Mouse (Mus musculus) left cerebral cortex, adult 2 months (tissue): ENCODE measurements around the gene Ankrd65. TPM values are rescaled to one million over a fixed set of nuclear protein-coding genes. Genes with fewer than 3 reads are reported as not detected.
A peak's percentile ranks its signal among the peaks of the same experiment; 100 is the strongest.

ENCODE experiments used
- DNase-seq, 2 experiments: peaks; one replicate each; pipeline ENCODE4 v3.0.0; 2021 to 2022; ENCODE audit warnings: low spot score in 2 of 2, mixed read lengths in 1 of 2; ENCODE audit errors: extremely low spot score in 1 of 2
- H3K27ac ChIP-seq: fragments of 200-600 bp; 2 replicates; pipeline ENCODE4 v1.8.1; 2022
- H3K4me3 ChIP-seq: fragments of 200-600 bp; 2 replicates; pipeline ENCODE4 v1.8.1; 2022
- CTCF ChIP-seq: fragments of 200-600 bp; IDR thresholded peaks from 2 replicates; pipeline ENCODE4 v1.8.1; 2022; ENCODE audit warnings: antibody characterized with exemption, mild to moderate bottlenecking, moderate library complexity
- intact Hi-C: fragments of 180-260 bp; cut with DNase I; formaldehyde crosslinking; loops from one replicate; pipeline ENCODE4 v1.15.1; 2025
- total RNA-seq, 2 experiments: library from RNA; stranded (reverse); gene quantifications; 2 replicates each; pipeline ENCODE4 v1.2.3; 2021

Gene Ankrd65
- total RNA-seq, 2 experiments from 2014 or later, result 0.29 TPM; not detected in 1

DNA sequence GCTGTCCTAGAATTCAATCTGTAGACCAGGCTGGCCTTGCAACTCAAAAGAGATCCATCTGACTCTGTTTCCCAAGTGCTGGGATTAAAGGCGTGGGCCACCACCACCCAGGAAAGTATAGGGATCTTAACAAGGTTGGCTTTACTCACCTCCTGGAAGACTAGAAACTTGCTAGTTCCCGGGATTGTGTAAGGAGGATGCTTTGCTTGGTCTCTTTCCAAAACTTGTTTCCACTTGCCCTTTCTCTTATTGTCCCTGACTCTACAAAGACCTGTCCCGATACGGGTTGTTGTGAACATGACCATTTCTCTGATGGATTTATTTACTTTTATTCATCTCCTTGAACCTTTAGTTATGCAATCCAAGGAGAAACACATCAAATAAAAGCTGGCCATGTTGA, 39.6 kb downstream of the Ankrd65 start:
- TF ChIP-seq CTCF, result no peak
- no peak for DNase-seq
- intact Hi-C loops, result loop anchor here (2.0 kb wide), 2 partner anchors 17 to 113 kb away; partner anchors contain the start of genes Dvl1 and Ube2j2
- Histone ChIP-seq H3K4me3 (no peak overlapping the region), H3K27ac (no peak overlapping the region)

DNA sequence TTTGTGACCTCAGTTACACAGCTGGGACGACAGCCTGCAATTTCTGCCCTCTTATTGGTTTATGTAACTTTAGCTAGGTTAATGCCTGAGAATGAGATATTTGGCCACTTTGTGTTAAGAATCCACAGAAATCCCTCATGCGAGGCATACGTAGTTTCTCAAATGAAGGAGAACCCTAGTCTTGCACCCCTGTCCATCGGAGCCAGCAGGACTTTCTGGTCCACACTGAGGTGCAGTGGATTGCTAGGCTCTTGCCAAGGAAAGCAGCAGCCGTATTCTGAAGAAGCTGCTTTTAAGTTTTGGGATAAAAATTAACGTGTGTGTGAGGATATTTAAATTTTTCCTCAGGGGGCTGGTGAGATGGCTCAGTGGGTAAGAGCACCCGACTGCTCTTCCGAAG, 40.4 kb downstream of the Ankrd65 start:
- intact Hi-C loops, result loop anchor here (2.0 kb wide), 2 partner anchors 16 to 112 kb away; partner anchors contain the start of genes Dvl1 and Ube2j2
- H3K27ac ChIP-seq, result no peak overlapping the region
- peak overlapping the region; percentile 65 for H3K4me3 ChIP-seq

GRCm38 (mm10) chr4:155831205-155831766, 41.0 kb downstream of the Ankrd65 start, which contains the start of gene Aurkaip1:
Gene Aurkaip1, plus strand, starts transcription at chr4:155831272.
- peak; percentile 95 to 96 for DNase-seq
- intact Hi-C loops, result loop anchor here (1.0 to 2.0 kb wide), 3 partner anchors 16 to 112 kb away; partner anchors contain the start of genes Dvl1 and Ube2j2
- peak; percentile 76 for TF ChIP-seq CTCF
- peak within 1 kb of the TSS; percentile 91 for H3K27ac ChIP-seq
- peak within 1 kb of the TSS; percentile 65 for H3K4me3 ChIP-seq

More for the DNA sequence above, 40.4 kb downstream of the Ankrd65 start:
- no peak for DNase-seq
- TF ChIP-seq CTCF, result no peak

DNA sequence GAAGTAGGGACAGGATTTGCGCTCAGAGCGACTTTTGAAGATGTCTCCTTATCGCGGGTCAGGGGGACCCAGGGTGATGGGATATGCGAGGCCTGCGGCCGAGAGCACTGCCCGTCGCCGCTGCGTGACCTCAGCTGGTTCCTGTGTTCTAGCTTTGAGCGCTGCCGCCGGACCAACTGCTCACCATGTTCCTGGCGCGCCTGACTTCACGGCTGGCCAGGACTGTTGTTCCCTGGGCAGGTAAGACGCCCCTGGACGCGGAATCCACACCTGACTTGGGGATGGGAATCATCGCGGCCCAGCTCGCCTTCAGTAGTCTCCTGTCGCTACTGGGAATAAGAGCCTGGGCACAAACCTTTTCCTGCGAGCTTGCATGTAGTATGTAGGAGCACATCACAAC, 41.6 kb downstream of the Ankrd65 start:
- H3K4me3 ChIP-seq, result peak overlapping the region; percentile 65
- peak overlapping the region; percentile 91 for H3K27ac ChIP-seq
- no peak for TF ChIP-seq CTCF
- intact Hi-C loops, result loop anchor here (1.0 to 2.0 kb wide), 3 partner anchors 15 to 111 kb away; partner anchors contain the start of genes Dvl1 and Ube2j2
- no peak for DNase-seq

DNA sequence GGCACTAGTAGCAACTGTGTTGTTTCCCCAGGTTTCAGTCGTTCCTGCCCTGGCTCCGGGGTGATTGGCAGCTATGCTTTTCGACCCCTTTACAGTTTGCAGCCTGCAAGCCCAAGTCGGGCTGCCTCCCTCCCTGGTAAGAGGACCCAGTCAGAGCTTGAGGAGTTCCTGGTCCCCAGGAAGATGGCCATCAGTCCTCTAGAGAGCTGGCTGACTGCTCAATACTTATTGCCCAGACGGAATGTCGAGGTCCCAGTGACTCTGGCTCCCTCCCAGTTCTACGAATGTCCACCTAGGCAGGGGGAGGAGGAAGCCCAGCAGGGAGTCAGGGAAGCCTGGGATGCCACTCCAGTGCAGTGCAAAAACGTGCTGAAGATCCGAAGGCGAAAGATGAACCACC, 42.1 kb downstream of the Ankrd65 start:
- Histone ChIP-seq H3K4me3 (peak overlapping the region; percentile 65), H3K27ac (peak overlapping the region; percentile 91; the same call in 1 of the 2 replicates)
- TF ChIP-seq CTCF, result no peak
- intact Hi-C loops, result no loop called here
- DNase-seq, result no peak

- intact Hi-C loops, result no loop called here
- DNase-seq, result no peak
- H3K27ac ChIP-seq, result no peak overlapping the region
- TF ChIP-seq CTCF, result no peak
- no peak overlapping the region for H3K4me3 ChIP-seq
Measured at GRCm38 (mm10) chr4:155833234-155833633, 43.0 kb downstream of the Ankrd65 start.

- Histone ChIP-seq H3K27ac (peak overlapping the region; percentile 26), H3K4me3 (no peak overlapping the region)
- DNase-seq, result peak; percentile 58 to 64
- intact Hi-C loops, result no loop called here
- peak; percentile 83 for TF ChIP-seq CTCF
Measured at GRCm38 (mm10) chr4:155833836-155834235, 43.6 kb downstream of the Ankrd65 start.

DNA sequence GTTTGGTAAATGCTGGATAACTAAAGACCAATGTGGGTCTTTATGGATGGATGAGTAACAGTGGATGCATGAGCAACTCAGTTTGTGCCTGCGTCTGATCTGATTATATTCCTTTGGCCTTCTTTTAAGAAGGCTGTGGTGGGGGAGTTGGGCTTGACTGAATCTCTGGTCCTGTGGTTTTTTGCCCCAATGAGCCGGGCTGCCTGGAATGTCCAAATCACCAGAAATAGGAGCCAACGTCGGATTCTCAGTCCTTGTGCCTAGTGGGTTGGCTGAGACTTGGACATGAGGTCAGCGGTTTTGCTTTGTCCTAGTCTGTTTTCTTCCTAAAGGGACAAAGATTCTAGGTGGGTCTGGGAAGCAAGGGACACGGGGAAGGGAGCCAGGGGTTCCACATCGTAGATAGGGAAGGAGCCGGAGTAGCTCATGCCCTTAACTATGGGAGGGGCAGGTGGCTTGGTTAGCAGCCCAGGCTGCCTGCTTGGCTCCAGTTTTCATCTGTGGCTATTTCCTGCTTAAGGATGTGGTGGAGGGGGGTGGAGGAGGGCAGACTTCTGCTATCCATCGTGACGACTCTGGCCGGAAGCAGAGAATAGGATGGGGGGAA, 47.3 kb downstream of the Ankrd65 start:
- no peak for TF ChIP-seq CTCF
- H3K4me3 ChIP-seq, result no peak overlapping the region
- H3K27ac ChIP-seq, result no peak overlapping the region
- intact Hi-C loops, result no loop called here
- DNase-seq, result no peak

DNA sequence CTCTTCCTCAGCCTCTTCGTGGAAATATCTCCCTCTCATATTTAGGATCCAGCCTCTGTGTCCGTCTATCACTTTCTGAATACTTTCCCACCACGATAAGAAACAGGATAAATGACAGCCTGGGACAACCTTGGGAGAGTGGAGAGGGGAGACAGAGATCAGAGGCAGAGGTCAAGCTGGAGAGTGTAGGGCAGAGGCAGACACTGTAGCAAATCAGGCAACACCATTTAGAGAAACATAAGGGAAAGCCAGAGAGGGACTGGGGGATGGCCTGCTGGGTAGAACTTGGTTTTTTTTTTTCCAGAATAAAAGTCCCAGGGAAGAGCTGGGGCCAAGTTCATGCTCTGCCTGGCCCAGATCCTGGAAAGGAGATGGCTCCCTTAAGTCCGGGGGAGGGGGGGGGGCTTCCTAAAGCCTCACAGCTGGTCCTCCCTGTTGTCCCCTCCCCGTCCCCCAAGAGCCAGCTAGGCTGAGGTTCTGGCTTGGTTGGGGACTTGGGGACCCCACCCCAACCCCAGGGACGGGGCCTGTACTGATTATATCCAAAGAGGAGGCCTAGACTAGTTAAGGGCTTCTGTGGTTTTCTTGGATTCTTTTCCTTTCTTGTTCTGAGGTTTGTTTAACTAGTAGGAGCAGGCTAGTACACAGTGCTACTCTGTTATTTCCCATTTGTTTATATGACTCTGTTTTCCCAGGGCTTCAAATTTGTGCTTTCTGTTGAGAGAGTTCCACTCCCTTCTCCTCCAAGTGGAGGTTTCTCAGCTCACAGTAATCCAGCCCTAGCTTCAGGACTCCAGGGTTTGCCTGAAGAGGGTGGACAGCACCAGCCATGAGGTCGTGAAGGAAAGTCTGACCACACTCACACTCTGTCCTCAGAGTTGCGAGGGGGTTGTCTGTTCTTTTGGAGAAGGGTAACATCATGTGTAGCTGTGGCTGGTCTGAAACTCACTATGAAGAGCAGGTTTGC, 48.2 kb downstream of the Ankrd65 start:
- TF ChIP-seq CTCF, result no peak
- Histone ChIP-seq H3K27ac (no peak overlapping the region), H3K4me3 (no peak overlapping the region)
- intact Hi-C loops, result no loop called here
- DNase-seq, result no peak

- Histone ChIP-seq H3K4me3 (peak within 1 kb of the TSS; percentile 26; the same call in 1 of the 2 replicates), H3K27ac (no peak within 1 kb of the TSS; the same call in 1 of the 2 replicates)
- intact Hi-C loops, result no loop called here
- no peak for TF ChIP-seq CTCF
- peak in 1 of 2 experiments; percentile 18 for DNase-seq
Measured at GRCm38 (mm10) chr4:155839483-155839910, 49.3 kb downstream of the Ankrd65 start, which contains the start of gene Mxra8. Gene Mxra8, plus strand, starts transcription at chr4:155839680.

DNA sequence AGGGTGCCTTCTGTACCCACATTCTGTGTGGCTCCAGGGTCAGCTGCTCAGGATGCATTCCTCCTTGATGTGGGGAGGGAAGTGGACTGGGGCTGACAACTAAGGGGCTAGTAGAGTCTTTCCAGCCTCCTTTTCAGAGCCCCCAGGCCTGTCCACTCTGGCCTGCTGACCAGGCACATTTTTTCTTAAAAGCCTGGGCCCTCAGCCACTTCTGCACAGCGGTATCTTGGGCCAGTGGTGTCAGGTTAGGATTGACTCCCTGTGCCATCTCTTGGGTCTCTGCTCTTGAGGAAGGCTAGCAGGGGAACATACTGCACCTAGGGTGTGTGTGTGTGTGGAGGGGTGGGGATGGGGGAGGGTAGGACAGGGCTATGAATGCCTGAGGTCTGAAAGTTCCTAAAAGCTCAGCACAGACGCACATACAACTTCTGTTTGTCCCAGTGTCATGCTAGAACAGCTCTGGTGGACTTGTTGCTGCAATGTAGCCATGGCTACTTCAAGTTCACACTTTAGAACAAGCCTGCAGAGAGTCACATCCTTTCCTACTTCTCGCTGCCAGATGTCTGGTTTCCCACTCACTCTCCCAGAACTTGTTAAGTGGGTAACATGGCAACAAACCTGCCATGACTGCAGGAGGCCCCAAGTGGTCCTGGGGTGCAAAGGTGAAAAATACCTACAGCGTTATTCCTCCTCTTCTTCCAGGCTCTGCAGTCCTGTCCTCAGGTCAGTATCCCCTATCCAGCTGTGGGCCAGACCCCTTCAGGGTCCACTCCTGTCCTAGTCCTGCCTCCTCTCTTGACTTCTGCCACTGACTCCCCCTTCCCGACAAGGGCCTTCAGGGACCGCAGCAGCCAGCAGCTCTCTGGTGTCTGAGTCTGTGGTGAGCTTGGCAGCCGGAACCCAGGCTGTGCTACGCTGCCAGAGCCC, 50.1 kb downstream of the Ankrd65 start:
- intact Hi-C loops, result no loop called here
- TF ChIP-seq CTCF, result no peak
- Histone ChIP-seq H3K4me3 (peak overlapping the region; percentile 38), H3K27ac (no peak overlapping the region; the same call in 1 of the 2 replicates)
- DNase-seq, result no peak
